Mouse (Mus musculus) heart, embryonic 11.5 days (tissue): Measurements from ENCODE around the gene Mepe. TPM values are rescaled to one million over a fixed set of nuclear protein-coding genes. Genes with fewer than 3 reads are reported as not detected.

Source experiments
- ATAC-seq: fragments of 200-750 bp; cut with Nextera tagmentation; replicated peaks from 2 replicates; pipeline ENCODE4 v1.8.0; 2017; ENCODE audit warnings: moderate library complexity; ENCODE audit not compliant: insufficient number of reproducible peaks, low FRiP score, low TSS enrichment
- H3K27ac ChIP-seq: fragments of 300-500 bp; sonication (generic); 2 replicates; pipeline ENCODE4 v1.5.1; 2014; ENCODE audit warnings: mild to moderate bottlenecking, low read depth, low read length
- H3K27me3 ChIP-seq: fragments of 300-500 bp; sonication (generic); 2 replicates; pipeline ENCODE4 v1.6.1; 2014; ENCODE audit warnings: mild to moderate bottlenecking, low read length, mixed read lengths; ENCODE audit not compliant: control insufficient read depth, insufficient read depth
- H3K36me3 ChIP-seq: fragments of 300-500 bp; sonication (generic); 2 replicates; pipeline ENCODE4 v1.6.1; 2014; ENCODE audit warnings: mild to moderate bottlenecking, low read length, moderate library complexity, mixed read lengths; ENCODE audit not compliant: control insufficient read depth, insufficient read depth
- H3K4me1 ChIP-seq: fragments of 300-500 bp; sonication (generic); 2 replicates; pipeline ENCODE4 v1.6.1; 2014; ENCODE audit warnings: low read length; ENCODE audit not compliant: control insufficient read depth, insufficient read depth
- H3K4me2 ChIP-seq: fragments of 300-500 bp; sonication (generic); 2 replicates; pipeline ENCODE4 v1.6.1; 2014; ENCODE audit warnings: mild to moderate bottlenecking, moderate library complexity
- H3K4me3 ChIP-seq: fragments of 300-500 bp; sonication (generic); 2 replicates; pipeline ENCODE4 v1.5.1; 2014; ENCODE audit warnings: low read depth, low read length
- H3K9ac ChIP-seq: fragments of 300-500 bp; sonication (generic); 2 replicates; pipeline ENCODE4 v1.6.1; 2014; ENCODE audit warnings: mild to moderate bottlenecking, low read depth, low read length, moderate library complexity
- H3K9me3 ChIP-seq: fragments of 300-500 bp; sonication (generic); replicated peaks from 2 replicates; pipeline ENCODE4 v1.6.1; 2016; ENCODE audit warnings: low read length; ENCODE audit not compliant: control insufficient read depth
- WGBS: fragments of 180-500 bp; shearing (Covaris S2); extraction: QIAGEN DNeasy Blood & Tissue Kit; methylation state at CpG from one replicate; pipeline ENCODE4 v1.1.7; 2014; ENCODE audit not compliant: insufficient replicate concordance; 5-methylcytosine and 5-hydroxymethylcytosine counted together
- microRNA-seq: library from miRNA; unstranded; fragments of <30 nt; microRNA quantifications from one replicate; pipeline ENCODE4, GENCODE M21; 2016; ENCODE audit warnings: borderline number of aligned reads
- polyA plus RNA-seq: library from polyadenylated mRNA; unstranded; fragments of >200 nt; fragmentation: Nextera tagmentation; extraction: Ambion mirVana; gene quantifications from 2 replicates; pipeline ENCODE4 v1.2.1, GENCODE M21; 2014

Mepe gene
- polyA plus RNA-seq, 1 experiment from 2014 or later = not detected

GRCm38 (mm10) chr5:104385521-104385920 is 60.4 kb downstream of the Mepe start:
- Histone ChIP-seq H3K36me3 (no peaks in the 10 kb centered on the region), H3K9me3 (no peaks in the 10 kb centered on the region), H3K4me2 (no peak overlapping the region), H3K9ac (no peak overlapping the region), H3K4me1 (no peaks in the 10 kb centered on the region), H3K27ac (no peak overlapping the region), H3K4me3 (no peak overlapping the region), H3K27me3 (no peaks in the 10 kb centered on the region)
- no peak for ATAC-seq
- 88% methylated on average over 16 of the region's 16 CpGs for WGBS

GRCm38 (mm10) chr5:104386908-104387307 is 61.8 kb downstream of the Mepe start:
- Histone ChIP-seq H3K4me1 (no peaks in the 10 kb centered on the region), H3K27ac (no peak overlapping the region)
- 70% methylated on average over 5 of the region's 5 CpGs for WGBS

More at GRCm38 (mm10) chr5:104386908-104387307, 61.8 kb downstream of the Mepe start:
- H3K27me3 ChIP-seq = no peaks in the 10 kb centered on the region
- no peak overlapping the region for H3K4me2 ChIP-seq
- H3K9ac ChIP-seq = no peak overlapping the region
- H3K4me3 ChIP-seq = no peak overlapping the region
- H3K36me3 ChIP-seq = no peaks in the 10 kb centered on the region
- no peaks in the 10 kb centered on the region for H3K9me3 ChIP-seq
- ATAC-seq = no peak

Small RNAs within 50 kb of the gene (microRNA-seq; reads per million reads assigned to microRNA genes)
- gene Gm23616 = not detected

Other genes with a start within 250 kb of the Mepe start
- gene Gm17660, start 247.7 kb upstream of the Mepe start, polyA plus RNA-seq = not detected in 2 replicates
- gene Sparcl1, start 211.6 kb upstream of the Mepe start, polyA plus RNA-seq = 18.2 and 21.8 TPM in 2 replicates
- gene Dspp, start 154.6 kb upstream of the Mepe start, polyA plus RNA-seq = not detected in 2 replicates
- gene Dmp1, start 122.7 kb upstream of the Mepe start, polyA plus RNA-seq = not detected in 2 replicates
- gene Ibsp, start 26.2 kb upstream of the Mepe start, polyA plus RNA-seq = not detected in 2 replicates
- 1.3 and 2.3 TPM in 2 replicates for gene Spp1, start 109.8 kb downstream of the Mepe start, polyA plus RNA-seq
- 10.9 and 11.4 TPM in 2 replicates for gene Pkd2, start 134.1 kb downstream of the Mepe start, polyA plus RNA-seq
- gene BC005561, start 183.0 kb downstream of the Mepe start, polyA plus RNA-seq = 9.2 and 9.9 TPM in 2 replicates